Mouse (Mus musculus) frontal cortex, postnatal 36 days (tissue): ENCODE measurements around the gene Anxa5.

ENCODE experiments used
- DNase-seq, 2 experiments: peaks; one replicate each; pipeline ENCODE4 v3.0.0; 2022; ENCODE audit warnings: low spot score in 2 of 2

The Anxa5 gene

GRCm38 (mm10) chr3:36449292-36450165, 26.2 kb downstream of the Anxa5 start:
- no peak for DNase-seq

- DNase-seq, result no peak
These were observed 28.8 kb downstream of the Anxa5 start for GRCm38 (mm10) chr3:36446918-36447317.

- no peak for DNase-seq
These were observed 29.2 kb downstream of the Anxa5 start for GRCm38 (mm10) chr3:36446506-36446905.

DNA sequence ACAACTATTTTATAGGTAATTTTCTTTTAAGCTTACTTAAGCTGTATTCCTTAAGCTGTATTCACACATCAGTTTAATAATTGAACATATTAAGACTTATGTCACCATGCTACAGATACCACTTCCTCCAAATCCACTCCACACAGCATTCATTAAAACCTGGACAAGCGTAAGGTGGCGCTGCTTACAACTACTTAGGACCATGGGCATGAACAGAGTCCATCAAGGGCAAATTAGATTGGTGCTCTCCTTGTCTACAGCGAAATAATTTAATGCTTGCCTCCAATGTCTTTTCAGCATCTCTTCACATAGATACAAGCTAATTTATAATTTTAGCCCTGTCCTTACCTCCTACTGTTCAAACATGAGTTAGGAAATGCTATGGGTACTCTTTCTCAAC, 29.7 kb downstream of the Anxa5 start:
- no peak for DNase-seq

DNA sequence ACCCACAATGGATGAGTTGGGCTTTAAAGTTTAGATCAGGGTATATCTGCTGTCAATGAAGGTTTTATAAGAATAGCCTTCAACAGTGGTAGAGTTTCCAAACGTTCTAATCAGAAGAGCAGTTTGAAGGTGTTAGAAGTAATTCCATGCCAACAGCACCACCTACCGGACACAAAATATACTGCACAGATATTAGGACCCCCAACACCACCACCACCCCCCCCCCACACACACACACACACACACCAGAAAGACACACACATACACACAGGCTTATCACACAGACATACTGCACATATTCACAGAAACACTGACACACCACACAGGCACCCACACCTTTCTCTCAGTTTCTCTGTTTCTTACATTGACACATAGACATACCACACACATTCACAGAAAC, 33.3 kb downstream of the Anxa5 start:
- DNase-seq, result peak in 1 of 2 experiments; percentile 44

DNA sequence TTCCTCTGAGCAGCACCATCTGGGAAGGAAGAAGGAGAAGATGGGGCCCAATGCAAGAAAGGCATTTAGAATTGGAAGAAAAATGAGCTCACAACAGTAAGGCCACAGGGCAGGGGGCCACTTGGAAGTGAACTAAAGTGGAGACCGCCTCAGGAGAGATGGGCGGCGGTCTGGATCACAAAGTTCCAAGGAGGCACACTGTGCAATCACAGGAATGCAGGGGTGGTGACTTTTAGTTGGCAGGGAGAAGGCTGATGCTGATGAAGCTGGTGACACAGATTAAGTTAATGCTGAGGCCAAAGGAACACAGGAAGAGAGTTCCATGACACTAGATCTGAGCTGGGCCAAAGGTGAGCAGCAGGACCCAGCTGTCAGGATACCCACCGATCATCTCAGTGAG, 35.4 kb downstream of the Anxa5 start:
- no peak for DNase-seq

GRCm38 (mm10) chr3:36430360-36430759, 45.3 kb downstream of the Anxa5 start:
- DNase-seq, result no peak

DNA sequence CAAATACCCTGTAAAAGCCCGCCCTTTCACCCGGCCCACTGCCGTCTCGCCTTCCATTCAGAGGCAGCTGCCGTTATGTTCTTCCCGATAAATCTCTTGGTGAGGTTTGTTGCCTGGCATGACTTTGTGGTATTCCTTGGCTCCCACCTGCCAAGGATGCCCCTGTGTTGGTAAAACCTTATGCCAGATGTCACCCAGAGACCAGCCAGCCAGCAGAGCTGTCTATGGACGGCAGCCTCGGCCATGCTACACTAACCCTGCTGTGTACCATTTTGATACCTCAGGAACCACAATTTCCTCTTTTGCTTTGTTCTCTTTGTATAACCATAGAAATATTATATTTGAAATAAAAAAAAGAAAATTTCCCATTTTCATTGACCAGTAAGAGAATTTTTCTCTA, 48.3 kb downstream of the Anxa5 start:
- no peak for DNase-seq

DNA sequence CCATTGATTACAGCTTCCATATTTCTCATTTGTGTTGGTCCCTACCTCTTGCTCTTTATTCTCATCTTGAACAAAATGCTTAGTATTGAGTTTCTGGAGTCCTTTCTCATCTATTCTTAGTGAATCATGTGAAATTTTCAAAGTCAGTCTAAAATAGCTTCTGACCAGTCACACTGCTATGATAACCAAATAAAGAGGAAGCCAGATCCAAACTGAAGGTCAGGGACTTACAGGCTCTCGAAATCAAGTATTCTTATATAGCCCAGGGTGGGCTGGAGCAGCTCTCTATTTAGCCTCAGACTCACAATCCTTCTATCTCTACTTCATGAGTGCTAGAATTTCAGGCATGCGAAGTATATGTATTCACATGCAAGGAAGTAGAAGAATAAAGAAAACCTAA, 66.2 kb downstream of the Anxa5 start:
- DNase-seq, result no peak

- no peak for DNase-seq
These were observed 68.7 kb downstream of the Anxa5 start for GRCm38 (mm10) chr3:36406967-36407366.

DNA sequence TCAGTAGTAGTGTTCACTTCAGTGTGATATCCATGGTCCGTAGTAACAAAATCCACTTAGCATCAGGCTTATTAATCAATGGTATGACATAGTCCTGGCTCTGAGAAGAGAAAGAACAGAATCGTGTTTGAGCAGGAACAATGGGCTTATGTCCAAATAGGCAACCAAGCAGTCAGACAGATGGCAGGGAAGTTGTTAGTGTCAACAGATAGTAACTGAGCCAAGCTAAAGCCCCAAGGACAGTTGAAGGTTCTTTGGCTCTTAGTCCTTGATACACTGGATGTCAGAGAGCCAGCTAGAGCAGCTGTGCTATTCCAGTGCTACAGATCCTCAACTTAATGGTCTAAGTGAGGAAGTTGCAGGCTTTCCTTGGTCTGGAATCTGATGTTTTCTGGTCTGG, 69.4 kb downstream of the Anxa5 start:
- no peak for DNase-seq

DNA sequence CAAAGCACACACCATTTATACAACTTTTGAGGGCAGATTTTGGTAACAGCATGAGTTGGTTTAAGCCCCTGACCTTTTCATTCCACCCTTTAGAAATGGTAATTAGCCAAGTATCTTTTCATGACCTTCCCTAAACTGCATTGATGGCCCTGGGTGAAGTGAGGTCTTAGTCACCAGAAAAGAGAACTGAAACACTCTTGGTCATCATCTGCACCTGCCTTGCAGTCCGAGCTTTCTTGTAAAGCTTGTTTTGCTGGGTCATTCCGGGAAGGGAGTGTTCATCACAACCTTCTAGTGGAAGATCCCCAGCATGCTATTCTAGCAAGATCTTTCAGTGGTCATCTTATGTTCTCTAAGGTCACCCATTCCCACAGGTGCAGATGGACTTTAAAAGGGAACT, 73.8 kb downstream of the Anxa5 start:
- DNase-seq, result no peak

- no peak for DNase-seq
These were observed 75.0 kb downstream of the Anxa5 start for GRCm38 (mm10) chr3:36400657-36401056.
